Mouse (Mus musculus) heart, postnatal 0 days (tissue): ENCODE data around the gene Mgat4a.

Experiments
- CTCF ChIP-seq: IDR thresholded peaks from 2 replicates; pipeline ENCODE4 v1.5.1; 2016; ENCODE audit warnings: antibody characterized with exemption, control low read depth, low read depth
- EP300 ChIP-seq: IDR thresholded peaks from 2 replicates; pipeline ENCODE4 v1.6.1; 2016; ENCODE audit warnings: antibody characterized with exemption, low read depth

GRCm38 (mm10) chr1:37408678-37409077 is 132.1 kb downstream of the Mgat4a start:
- TF ChIP-seq EP300 (no peak), CTCF (no peak)
